Mouse (Mus musculus) liver, embryonic 14.5 days (tissue): ENCODE results near the gene Abhd18. TPM values are rescaled to one million over a fixed set of nuclear protein-coding genes. Genes with fewer than 3 reads are reported as not detected.
"Not testable (repeated sequence)": the region's sequence is repeated elsewhere in the genome, so short reads cannot be mapped to it uniquely, and the experiment has no call there.

Source experiments
- ATAC-seq: fragments of 200-750 bp; cut with Nextera tagmentation; 2 replicates; pipeline ENCODE4 v1.8.0; 2017; ENCODE audit warnings: moderate number of reproducible peaks, mild to moderate bottlenecking, moderate library complexity; ENCODE audit not compliant: insufficient read depth
- DNase-seq, 3 experiments: peaks; one replicate each; pipeline ENCODE4 v3.0.0-alpha.2; 2012 to 2013; ENCODE audit warnings: low read depth in 3 of 3, low spot score in 3 of 3
- H3K27ac ChIP-seq: fragments of 300-500 bp; sonication (generic); 2 replicates; pipeline ENCODE4 v1.5.1; 2014; ENCODE audit warnings: moderate library complexity, mild to moderate bottlenecking, control low read depth, inconsistent platforms
- H3K27me3 ChIP-seq: fragments of 300-500 bp; sonication (generic); 2 replicates; pipeline ENCODE4 v1.6.1; 2014; ENCODE audit warnings: mild to moderate bottlenecking, low read length, moderate library complexity; ENCODE audit not compliant: control insufficient read depth, insufficient read depth
- H3K36me3 ChIP-seq: fragments of 300-500 bp; sonication (generic); replicated peaks from 2 replicates; pipeline ENCODE4 v1.6.1; 2014; ENCODE audit warnings: low read depth; ENCODE audit not compliant: control insufficient read depth, insufficient read depth
- H3K4me1 ChIP-seq, 2 experiments: fragments of 200-500 bp in 1 of 2; fragments of 300-500 bp in 1 of 2; sonication (generic) in 1 of 2; replicated peaks; 2 replicates each; pipeline ENCODE4 v1.6.1; 2012 to 2014; ENCODE audit warnings: antibody characterized with exemption in 1 of 2, inconsistent platforms in 1 of 2, low read length in 1 of 2; ENCODE audit not compliant: control insufficient read depth in 2 of 2, insufficient read depth in 2 of 2
- H3K4me2 ChIP-seq: fragments of 300-500 bp; sonication (generic); 2 replicates; pipeline ENCODE4 v1.6.1; 2014; ENCODE audit warnings: low read depth, mild to moderate bottlenecking, control low read depth, moderate library complexity
- H3K4me3 ChIP-seq, 2 experiments: fragments of 200-500 bp in 1 of 2; fragments of 300-500 bp in 1 of 2; sonication (generic) in 1 of 2; 2 replicates each; pipeline ENCODE4 v1.5.1; 2012 to 2014; ENCODE audit warnings: low read depth in 2 of 2, low read length in 2 of 2, mild to moderate bottlenecking in 2 of 2, control low read depth in 1 of 2, inconsistent platforms in 1 of 2, moderate library complexity in 1 of 2; ENCODE audit not compliant: insufficient read depth in 1 of 2
- H3K9ac ChIP-seq: fragments of 300-500 bp; sonication (generic); replicated peaks from 2 replicates; pipeline ENCODE4 v1.6.1; 2014; ENCODE audit warnings: mild to moderate bottlenecking, control low read depth, moderate library complexity
- H3K9me3 ChIP-seq: fragments of 300-500 bp; sonication (generic); 2 replicates; pipeline ENCODE4 v1.6.1; 2016; ENCODE audit warnings: low read length, mixed read lengths; ENCODE audit not compliant: control insufficient read depth
- CTCF ChIP-seq: IDR thresholded peaks from 2 replicates; pipeline ENCODE4 v1.5.1; 2016; ENCODE audit warnings: antibody characterized with exemption, low read depth, control low read depth
- EP300 ChIP-seq: IDR thresholded peaks from 2 replicates; pipeline ENCODE4 v1.6.1; 2016; ENCODE audit warnings: antibody characterized with exemption, low read depth
- WGBS: fragments of 180-500 bp; shearing (Covaris S2); extraction: QIAGEN DNeasy Blood & Tissue Kit; methylation state at CpG from one replicate; pipeline ENCODE4 v1.1.7; 2014; ENCODE audit not compliant: insufficient replicate concordance; 5-methylcytosine and 5-hydroxymethylcytosine counted together
- polyA plus RNA-seq, 2 experiments: library from polyadenylated mRNA; depleted of rRNA in 1 of 2; stranded (reverse) in 1 of 2; unstranded in 1 of 2; fragments of >200 nt; fragmentation: Nextera tagmentation in 1 of 2; extraction: Ambion mirVana in 1 of 2; gene quantifications; 2 replicates each; pipeline versions ENCODE4 v1.2.1 to v1.2.3; 2012 to 2014

The Abhd18 gene
- polyA plus RNA-seq (2012; rRNA removed), result 1.5 and 2.1 TPM in 2 replicates
- 2.2 and 2.4 TPM in 2 replicates for polyA plus RNA-seq (2014; fragmentation: Nextera tagmentation; extraction: Ambion mirVana)

- H3K4me2 ChIP-seq, result peak within 1 kb of the TSS; percentile 82
- ATAC-seq, H3K36me3 ChIP-seq, H3K27me3 ChIP-seq, DNase-seq, H3K4me1 ChIP-seq, H3K9me3 ChIP-seq: not testable (repeated sequence)
- peak within 1 kb of the TSS; percentile 74 for H3K27ac ChIP-seq
- WGBS, result no CpG with 5 or more reads among the region's 4 CpGs
- H3K4me3 ChIP-seq, result peak within 1 kb of the TSS; percentile 70 to 86
- H3K9ac ChIP-seq, result peak within 1 kb of the TSS; percentile 85
Observed at GRCm38 (mm10) chr3:40846957-40847017, at the start of gene Abhd18. Gene Abhd18, plus strand, starts transcription at chr3:40846970.

DNA sequence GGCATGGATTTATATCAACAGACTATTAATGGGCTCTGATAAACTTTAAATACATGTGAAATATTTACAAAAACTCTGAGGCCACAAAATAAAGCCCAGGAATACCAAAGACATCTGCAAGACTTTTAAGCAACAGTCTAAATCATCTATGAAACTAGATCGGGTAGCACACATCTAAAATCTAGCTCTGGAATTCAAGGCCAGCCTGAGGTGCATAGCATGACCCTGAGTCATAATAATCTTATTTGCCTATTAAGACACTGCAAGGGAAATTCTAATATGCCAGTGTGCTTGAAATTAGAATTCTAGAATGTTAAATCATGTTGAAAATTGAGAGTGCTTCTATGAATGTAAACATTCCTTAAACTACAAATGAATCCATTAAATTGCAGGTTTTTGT lies 48.7 kb upstream of the Abhd18 start:
- Histone ChIP-seq H3K4me2 (no peak overlapping the region), H3K9me3 (no peaks in the 10 kb centered on the region), H3K27me3 (no peaks in the 10 kb centered on the region), H3K4me3 (no peak overlapping the region), H3K9ac (no peak overlapping the region), H3K27ac (no peak overlapping the region), H3K36me3 (peaks cover 13% of the 10 kb centered on the region), H3K4me1 (peaks cover 7 to 15% of the 10 kb centered on the region in 2 experiments)
- DNase-seq (no peak), ATAC-seq (no peak)
- no peak for TF ChIP-seq EP300
- WGBS, result 60% methylated on average over 1 of the region's 1 CpGs

- peak overlapping the region; percentile 28 for H3K27ac ChIP-seq
- peak; percentile 62 to 70 (median 63) for DNase-seq
- ATAC-seq, result peak; percentile 31; the same call in 1 of the 2 replicates
- H3K4me3 ChIP-seq, result peak overlapping the region in 1 of 2 experiments; percentile 86; a peak in 1 of 4 replicates
- peaks cover 7 to 15% of the 10 kb centered on the region in 2 experiments for H3K4me1 ChIP-seq
- no peaks in the 10 kb centered on the region for H3K27me3 ChIP-seq
- H3K9me3 ChIP-seq, result no peaks in the 10 kb centered on the region
- H3K4me2 ChIP-seq, result peak overlapping the region; percentile 82
- TF ChIP-seq CTCF (peak; percentile 86), EP300 (no peak)
- 30% methylated on average over 7 of the region's 7 CpGs for WGBS
- peaks cover 13% of the 10 kb centered on the region for H3K36me3 ChIP-seq
- no peak overlapping the region for H3K9ac ChIP-seq
Observed at GRCm38 (mm10) chr3:40798500-40798899, 48.3 kb upstream of the Abhd18 start.

DNA sequence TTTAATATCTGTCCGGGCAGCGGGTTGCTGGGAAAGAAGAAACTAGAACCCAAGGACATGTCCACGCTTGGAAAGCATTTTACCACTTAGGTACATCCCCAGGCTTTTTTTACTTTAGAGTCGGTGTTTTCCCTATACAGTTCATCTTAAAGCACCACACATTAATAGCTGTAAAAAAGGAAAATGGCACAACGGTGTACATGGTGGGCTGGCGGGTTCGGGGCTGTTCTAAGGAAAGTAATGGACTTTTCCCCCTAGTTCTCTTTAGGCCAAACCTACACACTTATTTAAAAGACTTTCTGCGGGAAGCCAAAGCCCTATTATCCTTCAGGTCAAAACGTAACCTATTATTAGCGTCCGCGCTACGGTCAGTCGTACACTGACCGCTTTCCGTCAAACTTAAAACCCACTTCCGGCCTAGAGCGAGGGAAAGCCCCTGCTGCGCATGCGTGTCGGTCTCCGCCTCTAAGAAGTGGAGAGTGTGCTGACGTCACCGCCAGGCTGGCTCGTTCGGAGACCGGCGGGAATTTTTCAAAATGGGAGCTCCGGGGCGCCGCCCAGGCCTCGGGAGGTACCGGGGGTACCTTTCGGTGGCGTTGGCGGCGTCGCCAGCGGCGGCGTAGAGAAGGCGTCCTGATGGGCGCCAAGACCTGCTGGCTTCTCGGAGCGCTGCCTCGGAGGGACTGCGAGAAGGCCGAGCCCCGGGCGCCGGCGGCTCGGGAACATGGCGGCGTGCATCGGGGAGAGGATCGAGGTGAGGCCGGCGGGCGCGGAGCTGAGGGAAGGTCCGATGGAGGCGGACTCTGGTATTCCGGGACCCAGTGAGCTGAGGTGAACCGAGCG lies 47.0 kb upstream of the Abhd18 start, which contains the start of gene Plk4:
TSS of gene Plk4 (plus strand) at position 490 of the 843 bp plus-strand sequence.
- Histone ChIP-seq H3K4me3 (peak within 1 kb of the TSS; percentile 86 to 91), H3K27me3 (no peaks in the 10 kb centered on the region), H3K9ac (peak within 1 kb of the TSS; percentile 86), H3K36me3 (peaks cover 15% of the 10 kb centered on the region), H3K4me2 (peak within 1 kb of the TSS; percentile 82), H3K27ac (peak within 1 kb of the TSS; percentile 70), H3K4me1 (peaks cover 7 to 15% of the 10 kb centered on the region in 2 experiments), H3K9me3 (no peaks in the 10 kb centered on the region)
- TF ChIP-seq CTCF (0 out of 2 replicates have a peak, but pooled peaks have one; percentile 4), EP300 (no peak)
- 1% methylated on average over 66 of the region's 66 CpGs for WGBS
- DNase-seq, result peak; percentile 94 to 95 (median 94)
- ATAC-seq, result peak; percentile 87

GRCm38 (mm10) chr3:40800373-40800823 lies 46.4 kb upstream of the Abhd18 start:
- Histone ChIP-seq H3K4me1 (peaks cover 7 to 15% of the 10 kb centered on the region in 2 experiments), H3K36me3 (peaks cover 22% of the 10 kb centered on the region), H3K27me3 (no peaks in the 10 kb centered on the region), H3K27ac (peak overlapping the region; percentile 58), H3K4me2 (peak overlapping the region; percentile 82), H3K9me3 (no peaks in the 10 kb centered on the region), H3K4me3 (peak overlapping the region; percentile 86 to 91), H3K9ac (peak overlapping the region; percentile 86)
- TF ChIP-seq EP300, result no peak
- TF ChIP-seq CTCF, result no peak
- under 1% methylated on average over 30 of the region's 37 CpGs for WGBS
- ATAC-seq (peak; percentile 82), DNase-seq (peak; percentile 45 to 55 (median 45))
